Mouse (Mus musculus) MEL (cell line): ENCODE results near the gene Dr1.

ENCODE experiments used
- CTCF ChIP-seq, 3 experiments: IDR thresholded peaks in 2 of 3; conservative IDR thresholded peaks in 1 of 3; 2 replicates each; pipeline ENCODE4 v1.5.1; 2011 to 2012; ENCODE audit warnings: low read length in 3 of 3, low read depth in 2 of 3, mild to moderate bottlenecking in 2 of 3, improper control_type of control experiment in 1 of 3, inconsistent platforms in 1 of 3, mixed read lengths in 1 of 3, moderate library complexity in 1 of 3; ENCODE audit not compliant: control insufficient read depth in 1 of 3, insufficient read depth in 1 of 3, poor library complexity in 1 of 3, severe bottlenecking in 1 of 3
- E2F4 ChIP-seq: IDR thresholded peaks from 2 replicates; pipeline ENCODE4 v1.6.1; 2011; ENCODE audit warnings: low read depth, low read length, improper control_type of control experiment, borderline replicate concordance
- USF1 ChIP-seq: IDR thresholded peaks from 2 replicates; pipeline ENCODE4 v1.6.1; 2014; ENCODE audit warnings: low read depth, mild to moderate bottlenecking, inconsistent platforms, low read length, improper control_type of control experiment, moderate library complexity

DNA sequence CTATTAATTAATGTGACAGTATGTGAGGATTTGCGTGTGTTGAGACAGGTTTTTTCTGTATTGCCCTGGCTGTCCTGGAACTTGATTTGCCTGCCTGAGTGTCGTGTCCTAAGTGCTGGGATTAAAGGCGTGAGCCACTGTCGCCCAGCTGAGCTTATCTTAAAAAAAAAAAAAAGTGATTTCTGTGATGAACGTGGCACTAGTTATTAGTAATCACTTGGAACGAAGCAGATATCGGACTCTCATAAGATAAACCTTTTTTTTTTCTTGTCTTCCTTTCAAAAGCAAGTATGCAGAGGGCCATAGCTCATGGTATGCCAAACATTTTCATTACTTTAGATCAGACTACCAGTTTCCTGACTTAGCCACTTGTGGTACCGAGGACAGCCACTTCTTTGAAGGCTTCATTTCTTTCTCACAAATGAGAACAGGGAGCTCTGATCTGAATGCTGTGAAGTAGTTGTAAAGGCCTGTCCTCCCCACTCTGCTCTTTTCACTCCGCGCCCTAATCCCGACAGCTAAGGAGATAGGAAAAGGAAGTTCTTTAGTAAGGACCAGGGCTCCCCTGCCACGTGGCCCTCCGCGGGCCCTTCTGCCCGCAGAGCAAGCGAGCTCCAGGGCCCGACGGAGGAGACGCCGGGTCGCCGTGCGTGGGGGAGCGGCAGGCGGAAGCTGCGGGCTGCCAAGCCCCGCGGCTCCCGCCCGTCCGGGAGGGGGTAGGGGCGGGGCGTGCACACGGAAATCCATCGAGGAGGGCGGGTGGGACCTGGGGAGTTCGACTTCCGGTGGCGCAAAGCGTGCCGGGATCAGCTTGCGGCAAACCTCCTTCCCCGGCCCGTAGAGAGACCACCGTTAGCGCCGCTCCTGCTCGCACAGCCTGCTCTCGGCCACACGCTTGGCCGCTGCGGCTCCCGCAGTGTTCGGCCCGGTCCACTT, at the start of gene Dr1:
- TF ChIP-seq CTCF (IDR thresholded peaks at IDR 0.05 in 2 of 3, conservative IDR thresholded peaks at IDR 0.05 in 1 of 3; ENCODE audit: control insufficient read depth in 1 of 3, insufficient read depth in 1 of 3, low read depth in 2 of 3, low read length in 3 of 3, poor library complexity in 1 of 3, severe bottlenecking in 1 of 3) (no peak), USF1 (peak; percentile 70), E2F4 (no peak)
